Comparison of ENCODE assay signal across 8 mouse cellular contexts in the genomic region with DNA sequence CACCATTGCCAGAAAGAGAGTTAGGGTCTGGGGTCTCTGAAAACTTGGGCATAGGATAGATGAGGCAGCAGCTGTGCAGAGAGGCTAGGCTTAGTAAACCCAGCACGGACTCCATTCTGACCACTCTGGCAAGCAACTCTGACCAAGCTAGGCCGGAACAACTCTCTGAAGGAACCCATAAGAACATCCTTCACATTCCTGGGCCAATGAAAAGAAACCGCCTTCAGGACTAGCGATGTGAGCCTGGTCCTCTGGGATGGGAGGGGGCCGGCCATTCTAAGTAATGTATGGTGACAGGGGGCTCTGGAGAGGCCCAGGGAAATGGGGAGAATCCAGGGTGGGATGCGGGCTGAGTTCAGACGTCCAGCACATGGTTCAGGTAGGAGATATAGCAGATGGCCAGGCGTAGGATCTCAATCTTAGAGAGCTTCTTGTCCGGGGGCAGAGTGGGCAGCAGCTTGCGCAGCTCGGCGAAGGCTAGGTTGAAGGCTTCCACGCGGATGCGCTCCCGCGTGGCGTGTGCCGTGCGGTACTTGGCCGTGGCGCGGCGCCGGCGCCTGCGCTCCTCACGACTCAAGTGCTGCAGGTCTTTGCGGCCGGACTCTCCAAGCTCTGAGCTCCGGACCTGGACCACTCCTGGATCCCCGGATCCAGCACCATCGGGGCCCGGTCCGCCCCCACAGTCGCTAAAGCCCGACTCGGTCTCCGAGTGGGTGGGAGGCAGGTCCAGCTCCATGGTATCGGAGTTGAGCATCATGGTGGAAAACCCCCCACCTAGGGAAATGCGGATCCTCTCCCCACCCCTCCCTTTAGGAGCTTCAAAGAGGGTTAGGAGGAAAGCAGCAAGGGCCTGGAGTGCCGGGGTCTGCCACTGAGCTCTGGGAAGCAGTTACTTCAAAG. TPM values are rescaled to one million over a fixed set of nuclear protein-coding genes. Genes with fewer than 3 reads are reported as not detected.
DNase-seq lines count a peak whose midpoint lies in the region; ATAC-seq and TF ChIP-seq lines count a peak whose summit lies in the region.

No protein-coding gene starts in this region.

- TF ChIP-seq CTCF in intestine, postnatal 0 days (IDR thresholded peaks at IDR 0.05; ENCODE audit: low read depth) = no peak

- 0 out of 2 replicates have a peak, but pooled peaks have one; percentile 5 for ATAC-seq in intestine, postnatal 0 days

- H3K27ac ChIP-seq in intestine, postnatal 0 days (ENCODE audit: low read depth, low read length) = no peak overlapping the region

- 14% methylated on average over 42 of the region's 42 CpGs for WGBS in intestine, postnatal 0 days

- peak; percentile 10 for DNase-seq in cerebellum, adult 11 months
- DNase-seq in cerebellum, adult 11-12 months = no peak
- DNase-seq in right cerebral cortex, postnatal 25 days = peak; percentile 38
- DNase-seq in right cerebral cortex, postnatal 10 days (ENCODE audit: low spot score in 2 of 2) = no peak
- DNase-seq in retina, postnatal 1 day = peak; percentile 50
- no peak for DNase-seq in urinary bladder, postnatal 25 days (ENCODE audit: low spot score)
- no peak for DNase-seq in ovary, postnatal 10 days (ENCODE audit: low spot score)

- H3K4me1 ChIP-seq in intestine, postnatal 0 days (replicated peaks; ENCODE audit: control insufficient read depth, insufficient read depth, low read length) = peaks cover 4% of the 10 kb centered on the region; the same call in 1 of the 2 replicates

- 0 out of 2 replicates have a peak overlapping the region, but pooled peaks have one; percentile 1 for H3K9ac ChIP-seq in intestine, postnatal 0 days (ENCODE audit: low read depth, low read length)

- H3K4me3 ChIP-seq in intestine, postnatal 0 days (ENCODE audit: low read depth, low read length) = peak overlapping the region; percentile 31

- H3K4me2 ChIP-seq in intestine, postnatal 0 days (replicated peaks; ENCODE audit: low read depth) = peak overlapping the region; percentile 61

- peaks cover 16% of the 10 kb centered on the region for H3K27me3 ChIP-seq in intestine, postnatal 0 days (replicated peaks; ENCODE audit: control insufficient read depth, insufficient read depth, low read length)

- H3K36me3 ChIP-seq in intestine, postnatal 0 days (ENCODE audit: control insufficient read depth, insufficient read depth) = no peaks in the 10 kb centered on the region

- no peaks in the 10 kb centered on the region for H3K9me3 ChIP-seq in intestine, postnatal 0 days (ENCODE audit: control insufficient read depth)

RNA-seq across cellular contexts. Expression of a gene that starts 3.6 kb away (rescaled TPM):
- 0.05 TPM in 1 of 2 replicates, not detected in the other for polyA plus RNA-seq in intestine, postnatal 0 days (2015; fragmentation: Nextera tagmentation; extraction: Ambion mirVana)

RNA-seq across cellular contexts. Expression of a gene that starts 25.5 kb away (rescaled TPM):
- 2.8 and 3.3 TPM in 2 replicates for polyA plus RNA-seq in intestine, postnatal 0 days (2015; fragmentation: Nextera tagmentation; extraction: Ambion mirVana)

RNA-seq across cellular contexts. Expression of a gene that starts 28.5 kb away (rescaled TPM):
- polyA plus RNA-seq in intestine, postnatal 0 days (2015; fragmentation: Nextera tagmentation; extraction: Ambion mirVana) = 133 and 139 TPM in 2 replicates

RNA-seq across cellular contexts. Expression of a gene that starts 28.8 kb away (rescaled TPM):
- 110 and 115 TPM in 2 replicates for polyA plus RNA-seq in intestine, postnatal 0 days (2015; fragmentation: Nextera tagmentation; extraction: Ambion mirVana)

Comparison
In these comparisons a context has a peak if more than half of its experiments do, and no peak if none do; other contexts are left out.
1. DNase-seq: peak in cerebellum, adult 11 months (single experiment), right cerebral cortex, postnatal 25 days (single experiment) and retina, postnatal 1 day (single experiment); none in cerebellum, adult 11-12 months (single experiment), right cerebral cortex, postnatal 10 days (0 of 2), urinary bladder, postnatal 25 days (single experiment) and ovary, postnatal 10 days (single experiment).